Mouse (Mus musculus) granulocyte monocyte progenitor cell, adult 5-6 weeks (primary cell): ENCODE measurements at regions not wholly inside any gene's neighbourhood (a gene's known extent, or its start where the extent isn't known, plus 50 kb on each side); places are given as distances from the start of the nearest gene placed in this dataset.
A peak's percentile ranks its signal among the peaks of the same experiment; 100 is the strongest.

Source experiments
- ATAC-seq: replicated peaks from 2 replicates; pipeline ENCODE4 v1.8.0; 2016; ENCODE audit warnings: mild to moderate bottlenecking, moderate TSS enrichment, inconsistent platforms; ENCODE audit not compliant: poor library complexity, severe bottlenecking

- ATAC-seq = no peak
Measured at GRCm38 (mm10) chr12:95850144-95850803, 158.2 kb downstream of the Flrt2 start.

GRCm38 (mm10) chr12:95877661-95878060 lies 185.6 kb downstream of the Flrt2 start:
- ATAC-seq = peak; percentile 65
